Mouse (Mus musculus) limb, embryonic 12.5 days (tissue): ENCODE measurements around the gene Zfp219. TPM values are rescaled to one million over a fixed set of nuclear protein-coding genes. Genes with fewer than 3 reads are reported as not detected.
A peak's percentile ranks its signal among the peaks of the same experiment; 100 is the strongest.

Experiments
- ATAC-seq: fragments of 200-750 bp; cut with Nextera tagmentation; 2 replicates; pipeline ENCODE4 v1.8.0; 2017; ENCODE audit warnings: low read depth, moderate TSS enrichment; ENCODE audit not compliant: insufficient number of reproducible peaks, insufficient read depth, low FRiP score, low TSS enrichment
- H3K27ac ChIP-seq: fragments of 300-500 bp; sonication (generic); 2 replicates; pipeline ENCODE4 v1.5.1; 2016; ENCODE audit warnings: mild to moderate bottlenecking, moderate library complexity
- H3K27me3 ChIP-seq: fragments of 300-500 bp; sonication (generic); 2 replicates; pipeline ENCODE4 v1.6.1; 2016; ENCODE audit warnings: mild to moderate bottlenecking, moderate library complexity
- H3K36me3 ChIP-seq: fragments of 300-500 bp; sonication (generic); 2 replicates; pipeline ENCODE4 v1.6.1; 2016; ENCODE audit warnings: mild to moderate bottlenecking, moderate library complexity
- H3K4me1 ChIP-seq: fragments of 300-500 bp; sonication (generic); replicated peaks from 2 replicates; pipeline ENCODE4 v1.6.1; 2016
- H3K4me2 ChIP-seq: fragments of 300-500 bp; sonication (generic); 2 replicates; pipeline ENCODE4 v1.6.1; 2016; ENCODE audit warnings: mild to moderate bottlenecking, moderate library complexity
- H3K4me3 ChIP-seq: fragments of 300-500 bp; sonication (generic); replicated peaks from 2 replicates; pipeline ENCODE4 v1.5.1; 2016; ENCODE audit warnings: mild to moderate bottlenecking
- H3K9ac ChIP-seq: fragments of 300-500 bp; sonication (generic); replicated peaks from 2 replicates; pipeline ENCODE4 v1.6.1; 2016; ENCODE audit warnings: mild to moderate bottlenecking, moderate library complexity
- H3K9me3 ChIP-seq: fragments of 300-500 bp; sonication (generic); 2 replicates; pipeline ENCODE4 v1.6.1; 2016; ENCODE audit warnings: mild to moderate bottlenecking, moderate library complexity
- WGBS: fragments of 180-500 bp; shearing (Covaris S2); methylation state at CpG from one replicate; pipeline ENCODE4 v1.1.7; 2016; 5-methylcytosine and 5-hydroxymethylcytosine counted together
- polyA plus RNA-seq: library from polyadenylated mRNA; unstranded; fragments of >200 nt; fragmentation: Nextera tagmentation; extraction: Ambion mirVana; gene quantifications from 2 replicates; pipeline ENCODE4 v1.2.1, GENCODE M21; 2016

Zfp219 gene
- polyA plus RNA-seq, 1 experiment from 2014 or later = 60.9 TPM

- H3K4me2 ChIP-seq = no peak overlapping the region
- no peak overlapping the region for H3K4me3 ChIP-seq
- peaks cover 99% of the 10 kb centered on the region for H3K36me3 ChIP-seq
- H3K9ac ChIP-seq = no peak overlapping the region
- H3K27ac ChIP-seq = no peak overlapping the region
- WGBS = 87% methylated on average over 13 of the region's 13 CpGs
- no peaks in the 10 kb centered on the region for H3K4me1 ChIP-seq
- no peak for ATAC-seq
- no peaks in the 10 kb centered on the region for H3K9me3 ChIP-seq
- H3K27me3 ChIP-seq = no peaks in the 10 kb centered on the region
Measured at GRCm38 (mm10) chr14:51996231-51996841, 24.2 kb downstream of the Zfp219 start.

DNA sequence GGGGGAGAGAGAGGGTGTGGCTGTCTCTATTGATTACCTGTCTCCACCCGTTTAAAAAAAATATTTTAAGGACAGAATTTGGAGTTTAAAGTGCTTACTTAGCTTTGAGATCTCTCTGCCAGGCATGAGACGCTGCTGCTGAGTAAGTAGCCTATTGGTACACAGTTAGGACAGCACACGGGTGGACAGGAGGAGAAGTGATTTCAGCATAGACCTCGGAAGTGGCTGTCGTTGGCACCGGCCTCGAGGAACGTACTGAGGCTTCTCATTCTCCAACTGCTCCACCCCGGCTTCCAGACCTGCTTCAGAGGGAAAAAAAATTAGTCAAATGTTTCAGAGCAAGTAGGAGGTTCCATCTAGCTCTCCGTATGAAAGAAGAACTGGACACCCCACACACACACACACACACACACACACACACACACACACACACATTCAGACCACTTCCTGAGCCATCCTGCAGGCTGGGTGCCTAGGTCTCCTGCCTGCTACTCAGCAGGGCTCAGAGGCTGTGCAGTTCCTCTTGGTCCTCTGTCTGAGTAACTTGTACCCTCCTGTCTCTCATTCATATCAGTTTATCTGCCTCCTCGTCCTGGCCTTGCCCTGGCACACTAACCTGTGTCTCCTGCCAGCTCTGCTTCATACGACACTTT, 25.2 kb downstream of the Zfp219 start:
- H3K27me3 ChIP-seq = no peaks in the 10 kb centered on the region
- ATAC-seq = no peak
- H3K4me3 ChIP-seq = no peak overlapping the region
- peaks cover 99% of the 10 kb centered on the region for H3K36me3 ChIP-seq
- no peaks in the 10 kb centered on the region for H3K9me3 ChIP-seq
- WGBS = 84% methylated on average over 12 of the region's 12 CpGs
- no peak overlapping the region for H3K9ac ChIP-seq
- no peak overlapping the region for H3K4me2 ChIP-seq
- no peaks in the 10 kb centered on the region for H3K4me1 ChIP-seq
- H3K27ac ChIP-seq = no peak overlapping the region

DNA sequence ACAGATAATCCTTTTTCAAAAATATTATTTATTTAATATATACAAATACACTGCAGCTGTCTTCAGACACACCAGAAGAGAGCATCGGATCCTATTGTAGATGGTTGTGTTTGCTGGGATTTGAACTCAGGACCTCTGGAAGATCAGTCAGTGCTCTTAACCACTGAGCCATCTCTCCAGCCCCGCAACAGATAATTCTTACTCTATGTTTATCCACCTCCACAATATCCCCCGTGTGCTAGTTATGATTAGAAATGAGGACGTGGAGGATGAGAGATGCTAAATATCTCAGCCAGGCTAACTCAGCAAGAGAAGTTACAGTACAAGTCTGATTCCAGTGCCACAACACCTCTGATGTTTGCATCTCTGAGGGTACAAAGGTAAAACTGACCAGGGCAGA, 26.1 kb downstream of the Zfp219 start:
- Histone ChIP-seq H3K4me2 (no peak overlapping the region), H3K4me3 (no peak overlapping the region), H3K36me3 (peaks cover 99% of the 10 kb centered on the region), H3K9ac (no peak overlapping the region), H3K4me1 (0 out of 2 replicates have a peak, but pooled peaks cover under 1% of the 10 kb centered on the region), H3K9me3 (no peaks in the 10 kb centered on the region), H3K27ac (no peak overlapping the region), H3K27me3 (no peaks in the 10 kb centered on the region)
- 93% methylated on average over 4 of the region's 4 CpGs for WGBS
- no peak for ATAC-seq

DNA sequence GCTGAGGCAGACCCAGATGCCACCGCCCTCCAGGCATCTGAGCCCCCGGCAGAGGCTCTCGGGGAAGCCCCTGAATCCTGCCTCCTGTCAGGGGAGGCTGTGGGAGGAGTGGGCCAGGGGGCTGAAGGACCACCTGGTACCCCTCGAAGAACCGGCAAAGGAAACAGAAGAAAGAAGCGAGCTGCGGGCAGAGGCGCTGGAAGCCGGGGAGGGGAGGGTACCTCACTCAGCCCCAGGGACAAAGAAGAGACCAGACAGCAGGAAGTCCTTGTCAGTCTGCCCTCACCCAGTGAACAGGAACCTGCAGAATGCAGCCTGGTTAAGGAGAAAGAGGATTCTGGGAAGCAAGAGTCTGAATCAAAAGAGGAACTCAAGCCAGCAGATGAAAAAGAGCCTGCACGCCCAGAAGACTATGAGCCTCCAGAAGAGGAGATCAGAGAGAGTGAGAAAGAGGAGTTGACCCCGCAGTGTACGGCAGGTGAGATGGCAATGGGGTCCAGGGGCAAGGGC, 31.0 kb downstream of the Zfp219 start:
- no peak overlapping the region for H3K4me3 ChIP-seq
- peak overlapping the region; percentile 24; the same call in 1 of the 2 replicates for H3K9ac ChIP-seq
- H3K36me3 ChIP-seq = peaks cover 79% of the 10 kb centered on the region
- H3K4me2 ChIP-seq = no peak overlapping the region
- peaks cover 25% of the 10 kb centered on the region for H3K4me1 ChIP-seq
- no peak for ATAC-seq
- WGBS = 74% methylated on average over 12 of the region's 12 CpGs
- no peak overlapping the region for H3K27ac ChIP-seq
- H3K9me3 ChIP-seq = no peaks in the 10 kb centered on the region
- no peaks in the 10 kb centered on the region for H3K27me3 ChIP-seq

DNA sequence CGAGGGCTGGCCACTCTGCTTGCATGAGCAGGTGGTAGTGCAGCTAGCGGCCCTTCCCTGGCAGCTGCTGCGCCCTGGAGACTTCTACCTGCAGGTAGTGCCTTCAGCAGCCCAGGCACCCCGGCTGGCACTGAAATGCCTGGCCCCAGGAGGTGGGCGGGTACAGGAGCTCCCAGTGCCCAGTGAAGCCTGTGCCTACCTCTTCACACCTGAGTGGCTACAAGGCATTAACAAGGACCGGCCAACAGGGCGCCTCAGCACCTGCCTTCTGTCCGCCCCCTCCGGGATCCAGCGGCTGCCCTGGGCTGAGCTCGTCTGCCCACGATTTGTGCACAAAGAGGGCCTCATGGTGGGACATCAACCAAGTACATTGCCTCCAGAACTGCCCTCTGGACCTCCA, 31.8 kb downstream of the Zfp219 start:
- no peak for ATAC-seq
- no peak overlapping the region for H3K27ac ChIP-seq
- H3K27me3 ChIP-seq = no peaks in the 10 kb centered on the region
- peaks cover 29% of the 10 kb centered on the region for H3K4me1 ChIP-seq
- H3K4me3 ChIP-seq = no peak overlapping the region
- no peaks in the 10 kb centered on the region for H3K9me3 ChIP-seq
- H3K36me3 ChIP-seq = peaks cover 71% of the 10 kb centered on the region
- H3K4me2 ChIP-seq = no peak overlapping the region
- WGBS = 75% methylated on average over 12 of the region's 12 CpGs
- H3K9ac ChIP-seq = no peak overlapping the region

- Histone ChIP-seq H3K9ac (no peak overlapping the region), H3K4me3 (no peak overlapping the region), H3K27me3 (no peaks in the 10 kb centered on the region), H3K4me1 (peaks cover 35% of the 10 kb centered on the region), H3K36me3 (peaks cover 56% of the 10 kb centered on the region), H3K9me3 (no peaks in the 10 kb centered on the region), H3K4me2 (peak overlapping the region; percentile 82; the same call in 1 of the 2 replicates), H3K27ac (no peak overlapping the region)
- no peak for ATAC-seq
- 86% methylated on average over 6 of the region's 6 CpGs for WGBS
Measured at GRCm38 (mm10) chr14:51987177-51987576, 33.4 kb downstream of the Zfp219 start.

GRCm38 (mm10) chr14:51986153-51986505, 34.4 kb downstream of the Zfp219 start:
- Histone ChIP-seq H3K4me1 (peaks cover 35% of the 10 kb centered on the region), H3K4me2 (peak overlapping the region; percentile 82), H3K9me3 (no peaks in the 10 kb centered on the region), H3K4me3 (peak overlapping the region; percentile 82), H3K9ac (peak overlapping the region; percentile 92), H3K36me3 (peaks cover 45% of the 10 kb centered on the region), H3K27me3 (no peaks in the 10 kb centered on the region), H3K27ac (peak overlapping the region; percentile 98)
- WGBS = 3% methylated on average over 7 of the region's 7 CpGs
- ATAC-seq = no peak

GRCm38 (mm10) chr14:51985301-51986152, 35.0 kb downstream of the Zfp219 start:
- under 1% methylated on average over 27 of the region's 27 CpGs for WGBS
- Histone ChIP-seq H3K4me1 (peaks cover 35% of the 10 kb centered on the region), H3K9ac (peak overlapping the region; percentile 92), H3K36me3 (peaks cover 39% of the 10 kb centered on the region), H3K27me3 (no peaks in the 10 kb centered on the region), H3K27ac (peak overlapping the region; percentile 98), H3K9me3 (no peaks in the 10 kb centered on the region), H3K4me3 (peak overlapping the region; percentile 82), H3K4me2 (peak overlapping the region; percentile 82)
- ATAC-seq = peak; percentile 74

GRCm38 (mm10) chr14:51984247-51985231, 36.0 kb downstream of the Zfp219 start, which contains the start of gene Arhgef40:
Gene Arhgef40, plus strand, starts transcription at chr14:51984719.
- H3K27me3 ChIP-seq = no peaks in the 10 kb centered on the region
- H3K4me3 ChIP-seq = peak within 1 kb of the TSS; percentile 82
- 0% methylated on average over 49 of the region's 74 CpGs for WGBS
- H3K27ac ChIP-seq = peak within 1 kb of the TSS; percentile 98
- H3K4me2 ChIP-seq = peak within 1 kb of the TSS; percentile 82
- no peaks in the 10 kb centered on the region for H3K9me3 ChIP-seq
- peak; percentile 87 for ATAC-seq
- H3K4me1 ChIP-seq = peaks cover 35% of the 10 kb centered on the region
- H3K9ac ChIP-seq = peak within 1 kb of the TSS; percentile 92
- H3K36me3 ChIP-seq = peaks cover 29% of the 10 kb centered on the region

DNA sequence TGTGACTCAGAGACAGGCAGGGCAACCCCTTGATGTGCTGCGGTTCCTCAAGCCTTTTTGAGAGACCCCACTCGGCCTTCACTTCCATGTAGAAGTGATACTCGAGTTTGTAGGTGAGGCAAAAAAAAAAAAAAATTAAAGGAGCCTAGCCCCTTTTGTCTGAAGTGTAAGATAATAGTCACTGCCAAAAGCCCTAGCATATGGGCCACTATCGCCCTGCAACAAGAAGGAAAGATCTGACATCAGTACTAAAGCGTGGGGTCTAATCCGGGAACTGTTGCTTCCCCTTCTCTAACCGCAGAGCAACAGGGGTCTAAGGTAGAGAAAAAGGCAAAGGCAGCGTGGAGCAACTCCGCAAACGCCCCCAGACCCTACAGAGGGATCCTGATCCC, 36.7 kb downstream of the Zfp219 start:
- Histone ChIP-seq H3K9me3 (no peaks in the 10 kb centered on the region), H3K4me3 (peak overlapping the region; percentile 82), H3K27ac (peak overlapping the region; percentile 98), H3K4me1 (peaks cover 28% of the 10 kb centered on the region), H3K27me3 (no peaks in the 10 kb centered on the region), H3K4me2 (peak overlapping the region; percentile 82), H3K36me3 (peaks cover 23% of the 10 kb centered on the region), H3K9ac (peak overlapping the region; percentile 92)
- no peak for ATAC-seq
- 6% methylated on average over 10 of the region's 10 CpGs for WGBS
